Mouse (Mus musculus): ENCODE data around the gene Arhgap17. TPM values are rescaled to one million over a fixed set of nuclear protein-coding genes. Genes with fewer than 3 reads are reported as not detected.

The Arhgap17 gene
- total RNA-seq, 4 experiments from 2014 or later, result 13.5 to 18.1 (median 14.5) TPM

DNA sequence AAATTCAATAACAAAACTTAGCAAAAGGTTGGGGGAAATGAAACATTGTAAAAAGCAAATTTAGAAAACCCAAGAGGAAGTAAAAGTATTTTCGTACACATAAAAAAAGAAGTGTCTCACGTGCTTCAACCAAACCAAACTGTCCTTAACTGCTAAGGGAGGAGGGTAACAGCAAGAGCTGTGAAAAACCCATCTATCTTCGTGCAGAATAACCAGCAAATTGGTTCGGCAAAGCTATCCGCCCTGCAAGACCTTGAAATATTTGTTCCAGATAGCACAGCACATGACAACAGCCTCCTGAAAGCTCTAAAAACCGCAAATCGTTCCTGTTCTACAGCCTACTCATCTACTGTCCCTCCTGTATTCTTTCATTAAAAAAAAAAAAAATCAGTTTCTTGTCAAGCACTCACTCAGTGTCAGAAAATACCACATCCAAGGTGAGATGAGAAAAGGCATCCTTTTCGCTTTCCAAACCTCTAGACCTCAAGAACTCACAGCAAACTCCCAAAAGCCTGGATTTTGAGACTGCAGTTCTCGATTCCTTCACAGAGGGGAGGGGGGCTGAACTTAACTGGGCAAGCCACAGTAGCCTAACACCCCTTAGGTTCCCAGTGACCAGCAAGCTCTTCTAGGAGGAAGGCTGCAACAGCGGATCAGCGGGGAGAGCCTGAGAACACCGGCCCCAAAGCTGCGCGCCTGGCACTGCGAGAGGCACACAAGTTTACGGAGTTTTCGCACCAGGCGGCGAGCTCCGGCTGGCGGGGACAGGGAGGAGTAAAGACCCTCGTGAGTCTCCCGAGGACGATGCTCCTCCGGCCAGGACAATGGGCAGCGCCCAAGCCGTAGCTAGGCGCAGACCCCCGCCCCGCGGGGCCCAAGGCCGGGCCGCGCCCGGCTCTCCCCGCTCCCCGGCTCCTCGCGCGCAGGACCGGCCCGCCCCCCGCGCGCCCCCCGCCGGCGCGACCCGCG is 653 bp downstream of the Arhgap17 start:
- DNase-seq (ENCODE audit: low spot score), result no peak

DNA sequence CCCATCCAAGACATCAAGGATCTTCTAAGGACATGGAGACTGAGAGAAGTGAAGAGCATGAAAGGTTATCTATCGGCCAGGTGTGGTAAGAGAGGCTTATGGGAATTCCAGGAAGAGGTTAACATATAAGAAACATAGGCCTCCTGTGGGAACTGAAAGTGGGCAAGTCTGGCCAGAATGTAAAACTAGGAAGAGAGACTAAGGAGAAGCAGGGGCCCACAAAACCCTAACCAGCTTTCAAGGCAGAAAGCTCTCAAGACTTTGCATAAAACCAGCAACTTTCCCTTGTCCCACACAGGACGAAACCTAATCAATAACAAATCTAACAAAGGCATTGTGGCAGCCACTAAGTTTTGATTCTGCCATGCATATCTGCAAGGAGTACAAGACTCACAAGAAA is 1.5 kb downstream of the Arhgap17 start:
- no peak for DNase-seq (ENCODE audit: low spot score)

DNA sequence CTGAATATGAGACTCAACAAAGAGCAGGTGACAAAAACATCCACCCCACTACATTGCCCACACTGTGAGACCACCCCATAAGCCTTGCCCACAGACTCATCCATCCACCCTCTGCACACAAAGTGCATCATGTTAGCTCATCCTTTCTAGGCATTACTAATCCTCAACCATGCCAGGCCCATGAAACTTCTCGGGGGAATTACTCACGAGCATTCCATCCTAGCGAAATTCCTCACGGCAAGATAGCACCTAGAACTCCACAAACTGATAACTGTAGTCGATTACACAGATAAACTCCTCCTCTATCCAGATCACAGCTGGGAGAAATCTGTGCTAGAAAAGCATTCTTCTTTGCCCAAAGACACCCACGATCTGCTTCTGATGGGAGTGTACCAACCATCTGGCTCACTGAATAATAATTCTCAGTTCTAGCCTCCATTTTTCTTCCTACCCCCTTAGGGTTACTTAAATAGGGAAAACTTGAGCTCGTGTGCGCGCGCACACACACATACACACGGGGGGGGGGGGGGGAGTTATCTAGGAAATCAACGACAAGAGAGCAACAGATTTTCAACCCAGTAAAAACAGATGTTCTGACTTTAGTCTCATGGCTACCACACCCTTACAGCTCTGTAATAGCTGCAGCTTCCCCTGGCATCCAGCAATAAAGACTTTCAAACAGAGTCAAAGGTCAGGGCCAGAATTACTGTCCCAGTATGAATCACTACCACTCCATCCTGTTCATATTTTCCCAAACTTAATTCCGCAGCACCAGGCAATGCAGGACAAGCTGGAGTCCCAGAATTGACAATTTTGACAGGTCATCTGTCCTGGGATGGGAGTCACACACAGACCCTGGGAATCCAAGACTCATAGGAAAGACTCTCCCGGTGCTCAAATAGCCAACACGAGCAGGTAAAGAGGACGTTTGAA is 2.2 kb downstream of the Arhgap17 start:
- DNase-seq (ENCODE audit: low spot score), result no peak

DNA sequence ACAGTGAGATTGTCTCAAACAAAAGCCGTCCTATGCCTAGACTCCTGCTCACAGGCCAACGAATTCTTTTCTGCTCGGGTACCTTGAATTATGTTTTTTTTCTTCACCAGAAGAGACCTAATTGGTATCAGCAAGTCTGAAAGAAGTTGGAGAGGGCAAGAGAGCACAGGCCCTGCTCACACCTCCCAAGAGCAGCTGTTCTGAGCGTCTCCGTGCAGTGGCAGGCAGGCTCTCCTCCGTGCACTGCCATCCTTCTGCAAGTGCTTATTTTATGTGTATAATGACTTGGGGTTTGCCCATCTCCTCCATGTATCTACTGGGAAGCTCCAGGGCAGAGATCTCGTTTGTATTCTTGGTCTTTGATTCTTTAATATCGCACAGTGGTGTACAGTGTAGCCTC is 2.9 kb downstream of the Arhgap17 start:
- no peak for DNase-seq (ENCODE audit: low spot score)

DNA sequence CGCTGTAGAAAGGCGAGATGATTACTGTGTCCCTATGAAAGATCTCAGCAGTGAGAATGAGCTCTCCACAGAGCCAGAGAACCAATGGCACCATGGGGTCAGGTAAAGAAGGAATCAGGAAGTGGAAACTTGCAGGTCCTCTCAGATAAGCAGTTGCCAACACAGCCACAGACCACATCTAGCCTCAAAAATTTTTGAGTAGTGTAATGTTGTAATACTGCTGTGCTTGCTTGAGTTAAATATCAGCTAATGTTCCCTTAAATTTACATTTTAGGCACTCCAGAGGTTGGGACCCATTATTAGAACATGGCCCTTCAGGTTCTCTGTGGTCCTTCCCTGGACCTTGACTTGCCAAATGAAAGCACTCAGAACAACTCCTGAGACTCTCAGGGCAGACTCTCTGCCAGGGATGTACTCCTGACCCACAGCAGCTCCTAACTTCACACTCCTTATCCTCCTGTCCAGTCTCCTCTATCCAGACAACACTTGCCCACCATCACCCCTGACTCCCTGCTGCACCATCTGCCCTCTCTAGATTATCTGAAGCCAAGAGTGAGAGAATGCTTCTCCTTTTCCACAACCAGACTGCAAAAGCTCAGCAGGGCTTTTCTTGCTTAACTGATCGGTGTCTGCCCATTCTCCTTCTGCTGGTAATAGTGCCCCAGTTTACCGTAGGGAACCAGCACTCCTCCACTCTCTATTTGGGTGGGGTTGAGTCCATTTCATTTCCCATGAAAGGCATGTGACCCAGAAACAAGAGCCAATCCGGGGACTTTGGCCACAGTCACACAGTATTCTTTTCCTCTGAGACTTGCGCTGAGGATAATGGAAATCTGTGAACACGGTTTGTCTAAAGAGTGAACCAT is 3.6 kb downstream of the Arhgap17 start:
- no peak for DNase-seq (ENCODE audit: low spot score)

DNA sequence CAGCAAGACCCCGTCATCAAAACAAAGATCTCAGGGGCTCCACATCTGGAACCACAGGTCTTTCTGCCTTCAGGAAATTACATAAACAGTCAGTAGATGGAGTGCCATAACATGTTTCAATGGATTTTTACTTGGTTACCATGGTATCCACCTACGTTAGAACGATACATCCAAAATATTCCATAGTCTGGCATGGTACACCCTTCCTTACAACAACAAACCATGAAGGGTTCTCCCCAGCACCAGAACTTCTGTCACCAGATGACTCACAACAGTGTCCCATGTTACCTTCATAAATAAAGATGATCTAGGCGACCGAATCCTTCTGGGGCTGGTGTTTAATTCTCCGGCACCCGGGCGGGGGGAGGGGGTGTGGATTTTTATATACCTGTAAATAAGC is 5.7 kb downstream of the Arhgap17 start:
- no peak for DNase-seq (ENCODE audit: low spot score)

DNA sequence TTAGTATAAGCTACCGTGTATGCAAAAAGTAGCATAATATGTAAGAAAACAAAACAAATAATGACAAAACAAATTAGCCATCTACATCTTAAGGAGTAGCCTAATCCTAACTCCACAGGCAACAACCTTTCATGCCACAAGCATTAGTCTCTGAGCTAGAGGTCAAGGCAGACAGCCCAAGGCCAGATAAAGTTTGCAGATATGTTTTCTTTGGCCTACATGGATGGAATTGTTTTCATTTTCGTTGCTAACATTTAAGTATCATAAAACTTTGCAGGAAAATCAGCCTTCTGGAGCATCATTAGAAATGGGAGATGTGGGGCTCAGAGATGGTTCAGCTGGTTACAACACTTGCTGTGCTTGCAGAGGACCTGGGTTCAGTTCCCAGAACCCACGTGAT is 6.9 kb downstream of the Arhgap17 start:
- no peak for DNase-seq (ENCODE audit: low spot score)

DNA sequence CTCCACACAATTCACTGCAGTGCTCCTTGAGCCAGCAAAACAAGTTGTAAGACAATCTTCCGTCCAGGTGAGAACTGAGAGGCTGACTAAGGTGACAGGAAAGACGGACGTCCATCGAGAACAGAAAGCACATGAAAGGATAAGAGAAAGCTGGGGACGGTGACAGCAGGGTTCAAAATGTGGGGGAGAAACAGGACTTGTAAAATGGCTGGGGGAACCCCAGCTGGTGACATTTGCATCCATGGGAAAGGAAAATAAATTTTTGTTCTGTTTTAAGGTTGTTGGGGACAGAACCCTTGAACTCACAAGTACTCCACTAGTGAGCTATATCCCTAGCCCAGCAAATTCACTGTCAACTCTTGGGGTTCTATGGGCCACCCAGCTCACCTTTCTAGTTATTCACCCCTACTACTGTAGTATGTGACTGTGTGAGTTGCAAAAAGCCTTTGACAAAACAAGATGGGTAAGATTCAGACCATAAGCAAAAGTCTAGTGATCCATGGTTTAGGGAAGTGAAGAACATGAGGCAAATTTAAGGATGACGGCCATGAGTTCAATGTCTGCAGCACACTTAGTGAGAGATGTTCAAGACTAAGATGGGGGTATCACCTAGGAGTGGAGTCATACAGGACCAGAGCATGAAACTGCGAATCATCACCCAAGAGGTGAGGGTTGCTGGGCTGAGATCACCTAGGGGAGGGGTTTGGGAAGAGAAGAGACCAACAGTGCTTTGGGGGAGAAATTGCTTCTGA is 8.3 kb downstream of the Arhgap17 start:
- DNase-seq (ENCODE audit: low spot score), result no peak

DNA sequence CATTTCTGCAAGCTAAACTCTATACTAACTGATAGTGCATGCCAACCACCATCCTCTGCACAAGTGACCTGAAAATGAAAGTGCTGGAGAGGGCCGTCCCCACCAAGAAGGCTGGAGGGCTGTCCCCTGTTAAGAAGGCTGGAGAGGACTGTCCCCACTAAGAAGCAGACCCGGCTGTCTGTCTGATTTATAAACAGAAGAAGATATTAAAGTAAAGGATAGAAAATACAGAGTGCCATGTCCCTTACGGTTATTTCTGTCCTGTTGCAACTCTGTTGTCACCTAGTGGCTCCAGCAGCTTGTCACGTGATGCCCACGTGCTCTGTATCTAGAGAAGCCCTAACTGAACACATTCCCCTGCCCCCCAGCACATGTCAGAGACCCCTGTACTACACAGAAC is 9.5 kb downstream of the Arhgap17 start:
- no peak for DNase-seq (ENCODE audit: low spot score)

DNA sequence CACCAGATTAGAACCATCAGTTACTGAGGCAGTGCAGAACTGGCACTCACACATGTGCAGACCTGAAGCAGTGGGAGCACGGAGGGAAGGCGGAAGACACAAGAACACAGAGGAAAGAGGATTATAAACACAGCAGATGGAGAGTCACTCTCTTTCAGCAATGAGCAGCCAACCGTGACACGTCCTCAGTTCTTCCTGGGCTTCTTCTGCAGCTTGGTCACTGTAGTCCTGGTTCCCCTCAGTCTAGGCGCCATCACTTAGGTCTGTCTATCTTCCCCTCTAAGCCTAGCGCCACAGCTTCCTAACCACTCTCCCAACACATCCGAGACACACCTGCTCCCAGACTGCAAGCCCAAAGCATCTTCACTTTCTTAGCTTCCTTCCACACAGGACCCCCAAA is 10.6 kb downstream of the Arhgap17 start:
- DNase-seq (ENCODE audit: low spot score), result no peak

DNA sequence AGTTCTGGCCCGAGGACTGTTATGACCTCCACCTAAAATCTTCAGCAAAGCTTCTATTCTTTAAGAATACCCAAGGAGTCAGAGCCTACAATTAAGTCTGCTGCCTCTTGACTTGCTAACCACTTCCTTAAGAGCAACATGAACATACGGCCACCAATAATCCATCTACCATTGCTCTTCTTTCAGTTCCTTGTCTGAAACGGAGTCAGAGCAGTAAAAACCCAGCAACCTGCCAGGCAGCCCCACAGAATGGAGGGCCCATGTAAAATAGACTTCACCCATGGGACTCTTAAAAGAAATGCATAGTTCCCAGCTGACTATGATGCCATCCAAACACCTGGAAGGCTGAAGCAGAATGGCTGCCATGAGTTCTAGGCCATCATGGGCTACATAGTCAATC is 13.6 kb downstream of the Arhgap17 start:
- no peak for DNase-seq (ENCODE audit: low spot score)

DNA sequence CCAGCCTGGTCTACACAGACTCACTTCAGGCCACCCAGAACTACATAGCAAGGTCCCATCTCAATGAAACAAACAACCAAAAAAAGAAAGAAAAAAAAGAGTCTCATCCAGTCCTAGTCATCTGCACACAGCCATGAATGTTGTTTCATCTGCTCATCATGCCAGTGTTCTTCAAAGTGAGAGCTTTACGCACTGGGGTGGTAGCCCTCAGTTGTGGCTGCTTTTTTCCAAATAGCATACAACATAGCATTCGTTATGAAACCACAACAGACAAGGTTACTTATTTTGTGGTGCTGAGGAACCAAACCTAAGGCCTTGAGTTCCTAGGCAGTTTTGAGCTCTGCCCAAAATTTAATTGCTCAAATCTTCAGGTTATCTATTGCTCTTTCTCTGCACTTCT is 14.9 kb downstream of the Arhgap17 start:
- DNase-seq (ENCODE audit: low spot score), result no peak

DNA sequence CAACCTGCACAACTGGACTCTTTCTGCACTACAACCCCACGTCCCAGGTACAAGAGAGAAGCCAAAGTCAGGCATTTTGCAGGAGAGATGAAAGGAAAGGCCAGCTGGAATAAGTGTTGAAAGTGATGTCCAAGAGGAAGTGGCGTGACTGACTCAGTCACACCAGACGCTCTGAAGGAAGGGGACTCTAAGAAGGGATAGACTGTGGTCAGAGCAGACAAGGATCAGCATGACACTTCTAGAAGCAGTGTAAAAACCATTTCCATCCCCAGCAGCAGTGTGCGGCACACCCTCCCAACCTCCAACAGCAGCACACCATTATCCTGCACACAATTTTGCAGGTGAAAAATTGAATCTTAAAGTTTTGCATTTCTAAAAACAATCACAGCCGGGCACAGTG is 15.3 kb downstream of the Arhgap17 start:
- DNase-seq (ENCODE audit: low spot score), result no peak

DNA sequence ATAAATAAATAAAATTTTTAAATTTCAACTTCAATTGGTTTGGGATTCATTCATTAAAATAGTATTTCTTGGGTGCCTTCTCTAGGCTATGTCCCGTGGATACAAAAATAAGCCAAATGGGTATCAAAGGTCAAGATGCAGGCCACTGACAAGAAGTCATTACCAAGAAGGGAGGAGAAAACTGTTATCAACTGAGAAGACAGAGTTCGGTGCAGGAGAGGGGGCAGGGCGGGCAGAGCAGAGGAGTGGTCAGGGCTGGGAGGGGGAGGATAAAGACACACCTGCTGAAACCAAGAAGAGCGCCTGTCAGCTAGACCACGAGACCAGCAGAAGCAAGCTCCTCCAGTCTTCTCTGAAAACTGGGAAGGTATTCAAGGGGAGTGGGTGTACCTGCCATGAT is 15.8 kb downstream of the Arhgap17 start:
- DNase-seq (ENCODE audit: low spot score), result no peak

DNA sequence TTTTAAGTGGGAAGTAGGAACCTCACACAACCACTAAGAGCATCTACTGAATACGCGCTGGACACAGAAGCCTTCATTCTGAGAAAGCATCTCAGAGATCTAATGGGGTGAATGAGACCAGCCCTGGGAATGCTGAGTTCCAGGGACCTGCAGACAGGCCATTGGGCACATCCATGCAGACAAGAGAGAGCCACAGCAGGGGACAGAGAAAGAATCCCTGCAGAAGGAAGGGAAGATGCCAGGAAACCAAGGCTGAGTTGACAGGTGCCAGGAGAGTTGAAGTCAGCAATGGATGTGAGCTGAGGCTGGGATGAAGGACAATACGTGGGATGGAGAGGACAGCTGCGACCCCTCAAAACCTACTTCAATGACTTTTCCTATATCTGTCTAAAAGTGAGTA is 16.6 kb downstream of the Arhgap17 start:
- no peak for DNase-seq (ENCODE audit: low spot score)

DNA sequence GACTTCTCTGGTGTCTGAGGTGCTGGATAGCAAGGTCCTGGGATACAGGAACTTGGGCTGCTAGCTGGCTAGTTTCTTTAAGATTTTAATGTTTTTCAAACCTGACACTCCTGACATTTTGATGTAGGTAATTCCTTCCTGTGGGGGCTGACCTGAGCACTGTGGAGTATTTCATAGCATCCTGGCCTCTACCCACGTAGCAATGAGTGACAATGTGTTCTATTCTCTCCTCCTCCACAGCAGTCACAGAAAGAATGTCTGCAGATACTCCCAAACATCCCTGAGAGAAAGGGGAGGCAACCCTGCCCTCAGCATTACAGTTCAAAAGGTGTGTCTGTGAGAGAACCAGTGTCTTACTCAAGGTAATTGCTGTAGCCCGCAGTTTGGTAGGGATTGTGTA is 19.5 kb downstream of the Arhgap17 start:
- no peak for DNase-seq (ENCODE audit: low spot score)

DNA sequence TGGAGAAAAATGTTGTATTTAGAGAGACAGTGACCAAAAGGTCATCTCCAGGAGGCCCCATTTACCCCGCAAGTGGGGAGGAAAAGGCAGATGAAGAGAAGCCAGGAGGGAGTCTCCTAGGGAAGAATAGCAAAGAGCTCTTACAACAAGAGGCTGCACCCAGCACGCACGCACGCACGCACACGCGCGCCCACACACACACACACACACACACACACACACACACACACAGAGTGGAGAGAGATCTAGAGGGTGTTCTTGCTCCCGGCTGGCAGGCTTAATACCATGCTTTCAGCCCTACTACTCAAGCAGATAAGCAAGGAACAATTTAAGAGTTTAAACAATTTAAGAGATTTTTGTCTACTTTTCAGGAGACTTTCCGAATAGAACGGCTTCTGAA is 19.9 kb downstream of the Arhgap17 start:
- DNase-seq (ENCODE audit: low spot score), result no peak

DNA sequence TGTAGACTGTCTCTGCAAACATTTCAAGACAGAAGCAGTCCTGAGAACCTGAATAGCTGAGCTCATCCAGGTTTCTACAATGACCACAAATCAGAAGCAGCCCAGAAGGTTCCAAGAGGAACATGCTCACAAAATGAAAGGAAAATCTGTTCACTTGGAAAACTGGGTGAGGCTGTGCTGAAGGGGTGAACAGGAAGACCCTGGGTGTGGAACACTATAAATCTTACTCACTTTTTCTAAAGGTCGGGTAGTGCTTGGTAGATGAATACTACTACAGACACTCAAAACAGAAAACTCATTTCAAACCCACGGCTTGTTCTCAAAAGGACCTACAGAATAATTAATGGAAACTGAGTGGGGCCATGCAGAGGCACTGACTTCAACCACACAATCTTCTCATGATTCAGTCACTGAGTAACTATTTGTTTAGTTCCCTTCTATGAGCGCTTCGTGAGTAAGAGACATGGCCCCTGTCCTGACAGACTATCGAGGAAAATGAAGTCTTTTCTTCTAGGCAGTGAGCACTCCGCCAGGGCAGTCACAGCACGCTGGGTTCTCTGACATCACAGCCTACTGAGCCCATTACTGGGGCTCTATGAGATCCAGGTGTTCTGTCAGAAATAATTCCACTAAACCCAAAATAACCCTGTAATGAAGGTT is 23.0 kb downstream of the Arhgap17 start:
- no peak for DNase-seq (ENCODE audit: low spot score)

DNA sequence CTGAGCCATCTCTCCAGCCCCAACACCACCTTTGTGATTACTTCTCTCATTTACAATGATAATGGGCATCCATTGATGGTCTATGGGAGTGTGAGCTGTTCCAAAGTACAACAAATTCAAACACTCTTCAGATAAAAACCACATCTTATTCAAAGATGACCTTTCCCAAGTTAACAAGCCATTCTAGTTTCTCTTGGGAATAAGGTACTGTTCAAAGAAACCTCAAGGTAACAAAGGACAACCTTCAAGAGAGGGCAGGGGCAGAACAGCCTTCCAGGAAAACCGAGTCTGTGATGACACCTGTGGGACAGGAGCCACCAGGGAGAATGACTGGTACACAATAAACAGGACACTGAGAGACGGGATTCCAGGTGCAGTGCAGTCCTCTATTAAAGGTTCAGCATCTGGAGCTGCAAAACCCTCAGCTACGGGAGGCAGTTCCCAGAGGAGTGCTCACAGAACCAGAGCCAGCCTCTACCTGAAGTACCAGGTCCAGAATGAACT is 24.6 kb downstream of the Arhgap17 start:
- DNase-seq (ENCODE audit: low spot score), result no peak
